Mouse (Mus musculus): ENCODE data around the gene Dnase2b. TPM values are rescaled to one million over a fixed set of nuclear protein-coding genes. Genes with fewer than 3 reads are reported as not detected.

The Dnase2b gene
- polyA plus RNA-seq, 1 experiment, result not detected

DNA sequence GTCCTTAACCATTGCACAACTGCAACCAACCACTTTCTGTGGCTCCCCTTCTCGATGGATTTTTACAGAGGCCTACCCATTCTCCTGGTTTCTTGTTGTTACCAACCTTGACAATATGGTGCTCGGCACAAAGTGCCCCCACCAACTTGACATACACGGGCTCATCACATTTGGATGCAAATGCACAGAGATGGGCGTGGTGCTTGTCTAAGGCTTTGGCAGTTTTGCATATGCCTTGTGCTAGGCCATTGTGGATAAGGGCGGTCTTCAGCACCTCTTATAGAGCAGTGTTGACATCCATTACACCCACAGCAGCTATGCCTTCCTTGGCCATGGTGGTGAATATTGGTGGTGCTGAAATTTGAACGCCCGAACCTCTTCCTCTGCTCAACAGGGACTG, 52.5 kb downstream of the Dnase2b start:
- no peak overlapping the region for H3ac ChIP-seq (ENCODE audit: control insufficient read depth, insufficient read length, low read depth)
- no peaks in the 10 kb centered on the region for H3K27me3 ChIP-seq (ENCODE audit: control insufficient read depth, insufficient read depth, insufficient read length)
- no peaks in the 10 kb centered on the region for H3K79me2 ChIP-seq (ENCODE audit: control insufficient read depth, insufficient read depth)
- H3K36me3 ChIP-seq (ENCODE audit: control insufficient read depth, insufficient read depth), result no peaks in the 10 kb centered on the region
- no peaks in the 10 kb centered on the region for H3K79me3 ChIP-seq (ENCODE audit: low read depth)
- no peak overlapping the region for H3K4me3 ChIP-seq (ENCODE audit: insufficient read depth, poor library complexity, severe bottlenecking)
- TF ChIP-seq CTCF (IDR thresholded peaks at IDR 0.05; ENCODE audit: control insufficient read depth, insufficient read depth, insufficient read length), result no peak
- TF ChIP-seq MYOG (IDR thresholded peaks at IDR 0.05; ENCODE audit: control insufficient read depth, extremely low read depth, insufficient read length), result no peak

GRCm38 (mm10) chr3:146557507-146557906, 57.9 kb downstream of the Dnase2b start:
- Histone ChIP-seq H3K36me3 (ENCODE audit: control insufficient read depth, insufficient read depth) (no peaks in the 10 kb centered on the region), H3ac (ENCODE audit: control insufficient read depth, insufficient read length, low read depth) (no peak overlapping the region), H3K27me3 (ENCODE audit: control insufficient read depth, insufficient read depth, insufficient read length) (no peaks in the 10 kb centered on the region), H3K4me3 (ENCODE audit: insufficient read depth, poor library complexity, severe bottlenecking) (no peak overlapping the region), H3K79me3 (ENCODE audit: low read depth) (no peaks in the 10 kb centered on the region), H3K79me2 (ENCODE audit: control insufficient read depth, insufficient read depth) (no peaks in the 10 kb centered on the region)
- TF ChIP-seq MYOG (IDR thresholded peaks at IDR 0.05; ENCODE audit: control insufficient read depth, extremely low read depth, insufficient read length) (no peak), MAX (IDR thresholded peaks at IDR 0.05) (no peak), FOSL1 (IDR thresholded peaks at IDR 0.05; ENCODE audit: insufficient read depth, low read length, poor library complexity, severe bottlenecking) (no peak), CEBPB (IDR thresholded peaks at IDR 0.05; ENCODE audit: low read depth) (no peak), USF1 (IDR thresholded peaks at IDR 0.05; ENCODE audit: low read depth) (no peak), CTCF (IDR thresholded peaks at IDR 0.05; ENCODE audit: control insufficient read depth, insufficient read depth, insufficient read length) (no peak), MYOD1 (IDR thresholded peaks at IDR 0.05; ENCODE audit: control insufficient read depth, insufficient read length, low read depth) (no peak)

DNA sequence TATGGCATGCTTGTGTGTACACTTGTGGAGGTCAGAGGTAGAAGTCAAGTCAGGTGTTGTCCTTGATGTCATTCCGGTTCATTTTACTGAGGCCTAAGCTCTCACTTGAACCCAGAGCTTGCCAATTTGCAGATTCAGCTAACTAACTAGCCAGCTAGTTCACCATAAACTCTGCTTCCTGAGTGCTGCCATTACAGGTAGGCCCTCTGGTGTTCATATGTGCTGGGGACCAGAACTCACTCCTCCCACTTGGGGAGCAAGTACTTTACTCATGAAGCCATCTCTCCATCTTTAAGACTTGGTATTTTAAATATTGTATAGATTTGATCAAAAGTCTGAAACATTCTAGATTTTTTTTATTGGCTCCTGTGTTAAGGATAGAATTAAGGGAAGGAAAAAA, 58.8 kb downstream of the Dnase2b start:
- Histone ChIP-seq H3ac (ENCODE audit: control insufficient read depth, insufficient read length, low read depth) (no peak overlapping the region), H3K4me3 (ENCODE audit: insufficient read depth, poor library complexity, severe bottlenecking) (no peak overlapping the region), H3K36me3 (ENCODE audit: control insufficient read depth, insufficient read depth) (no peaks in the 10 kb centered on the region), H3K27me3 (ENCODE audit: control insufficient read depth, insufficient read depth, insufficient read length) (no peaks in the 10 kb centered on the region), H3K79me3 (ENCODE audit: low read depth) (no peaks in the 10 kb centered on the region), H3K79me2 (ENCODE audit: control insufficient read depth, insufficient read depth) (no peaks in the 10 kb centered on the region)
- TF ChIP-seq MYOD1 (IDR thresholded peaks at IDR 0.05; ENCODE audit: control insufficient read depth, insufficient read length, low read depth), result no peak
- no peak for TF ChIP-seq FOSL1 (IDR thresholded peaks at IDR 0.05; ENCODE audit: insufficient read depth, low read length, poor library complexity, severe bottlenecking)
- no peak for TF ChIP-seq MYOG (IDR thresholded peaks at IDR 0.05; ENCODE audit: control insufficient read depth, extremely low read depth, insufficient read length)
- TF ChIP-seq MAX (IDR thresholded peaks at IDR 0.05), result no peak
- TF ChIP-seq CTCF (IDR thresholded peaks at IDR 0.05; ENCODE audit: control insufficient read depth, insufficient read depth, insufficient read length), result no peak
- no peak for TF ChIP-seq CEBPB (IDR thresholded peaks at IDR 0.05; ENCODE audit: low read depth)
- TF ChIP-seq USF1 (IDR thresholded peaks at IDR 0.05; ENCODE audit: low read depth), result no peak

- no peaks in the 10 kb centered on the region for H3K36me3 ChIP-seq (ENCODE audit: control insufficient read depth, insufficient read depth)
- no peak for TF ChIP-seq USF1 (IDR thresholded peaks at IDR 0.05; ENCODE audit: low read depth)
- no peak for TF ChIP-seq FOSL1 (IDR thresholded peaks at IDR 0.05; ENCODE audit: insufficient read depth, low read length, poor library complexity, severe bottlenecking)
- TF ChIP-seq CTCF (IDR thresholded peaks at IDR 0.05; ENCODE audit: control insufficient read depth, insufficient read depth, insufficient read length), result no peak
- no peak for TF ChIP-seq MAX (IDR thresholded peaks at IDR 0.05)
- no peak for TF ChIP-seq MYOD1 (IDR thresholded peaks at IDR 0.05; ENCODE audit: control insufficient read depth, insufficient read length, low read depth)
- no peak for TF ChIP-seq MYOG (IDR thresholded peaks at IDR 0.05; ENCODE audit: control insufficient read depth, extremely low read depth, insufficient read length)
- no peak for TF ChIP-seq CEBPB (IDR thresholded peaks at IDR 0.05; ENCODE audit: low read depth)
- no peak overlapping the region for H3ac ChIP-seq (ENCODE audit: control insufficient read depth, insufficient read length, low read depth)
- H3K27me3 ChIP-seq (ENCODE audit: control insufficient read depth, insufficient read depth, insufficient read length), result no peaks in the 10 kb centered on the region
- H3K4me3 ChIP-seq (ENCODE audit: insufficient read depth, poor library complexity, severe bottlenecking), result no peak overlapping the region
- H3K79me3 ChIP-seq (ENCODE audit: low read depth), result no peaks in the 10 kb centered on the region
- H3K79me2 ChIP-seq (ENCODE audit: control insufficient read depth, insufficient read depth), result no peaks in the 10 kb centered on the region
Measured at GRCm38 (mm10) chr3:146554816-146555215, 60.6 kb downstream of the Dnase2b start.

- H3ac ChIP-seq (ENCODE audit: control insufficient read depth, insufficient read length, low read depth), result no peak overlapping the region
- no peak overlapping the region for H3K4me3 ChIP-seq (ENCODE audit: insufficient read depth, poor library complexity, severe bottlenecking)
- H3K79me3 ChIP-seq (ENCODE audit: low read depth), result no peaks in the 10 kb centered on the region
- no peaks in the 10 kb centered on the region for H3K36me3 ChIP-seq (ENCODE audit: control insufficient read depth, insufficient read depth)
- no peaks in the 10 kb centered on the region for H3K79me2 ChIP-seq (ENCODE audit: control insufficient read depth, insufficient read depth)
- no peak for TF ChIP-seq FOSL1 (IDR thresholded peaks at IDR 0.05; ENCODE audit: insufficient read depth, low read length, poor library complexity, severe bottlenecking)
- no peak for TF ChIP-seq MAX (IDR thresholded peaks at IDR 0.05)
- H3K27me3 ChIP-seq (ENCODE audit: control insufficient read depth, insufficient read depth, insufficient read length), result no peaks in the 10 kb centered on the region
Measured at GRCm38 (mm10) chr3:146543632-146544031, 71.8 kb downstream of the Dnase2b start.

DNA sequence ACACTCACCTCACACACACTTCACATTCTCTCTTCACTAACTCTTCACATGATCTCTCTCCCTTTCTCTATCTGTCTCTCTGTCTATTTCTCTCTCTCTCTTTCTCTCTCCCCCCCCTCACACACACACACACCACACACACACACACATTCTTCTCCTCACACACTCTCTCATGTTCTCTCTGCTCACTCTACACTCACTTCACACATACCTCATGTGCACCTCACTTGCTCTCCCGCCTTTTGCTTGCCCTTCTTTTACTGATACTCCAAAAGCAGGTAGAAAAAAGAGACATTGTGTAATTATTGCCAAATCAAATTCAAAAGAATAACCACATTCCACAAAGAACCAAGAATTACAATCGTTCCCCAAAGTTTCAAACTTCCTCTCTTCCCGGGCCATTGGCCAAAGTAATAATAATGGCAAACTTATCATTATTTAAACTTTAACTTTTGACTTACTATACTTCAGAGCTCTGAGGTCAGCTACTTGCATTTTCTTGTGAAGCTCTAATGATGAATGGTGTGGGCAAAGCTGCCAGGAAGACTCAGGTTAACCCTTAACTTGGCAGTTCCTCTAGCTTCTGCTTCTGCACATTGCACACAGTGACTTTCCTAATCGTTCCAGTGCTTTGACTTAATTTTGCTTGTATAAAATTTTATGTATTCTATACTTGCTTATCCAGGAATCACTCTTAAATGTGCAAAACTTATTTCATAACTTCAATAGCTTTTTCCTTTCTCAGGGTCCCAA, 74.7 kb downstream of the Dnase2b start:
- TF ChIP-seq USF1 (IDR thresholded peaks at IDR 0.05; ENCODE audit: low read depth) (no peak), MYOD1 (IDR thresholded peaks at IDR 0.05; ENCODE audit: control insufficient read depth, insufficient read length, low read depth) (no peak), CEBPB (IDR thresholded peaks at IDR 0.05; ENCODE audit: low read depth) (no peak), CTCF (IDR thresholded peaks at IDR 0.05; ENCODE audit: control insufficient read depth, insufficient read depth, insufficient read length) (no peak), MYOG (IDR thresholded peaks at IDR 0.05; ENCODE audit: control insufficient read depth, extremely low read depth, insufficient read length) (no peak), FOSL1 (IDR thresholded peaks at IDR 0.05; ENCODE audit: insufficient read depth, low read length, poor library complexity, severe bottlenecking) (no peak), MAX (IDR thresholded peaks at IDR 0.05) (no peak)
- Histone ChIP-seq H3K79me3 (ENCODE audit: low read depth) (no peaks in the 10 kb centered on the region), H3K4me3 (ENCODE audit: insufficient read depth, poor library complexity, severe bottlenecking) (no peak overlapping the region)

More for the DNA sequence above, 74.7 kb downstream of the Dnase2b start:
- no peak overlapping the region for H3ac ChIP-seq (ENCODE audit: control insufficient read depth, insufficient read length, low read depth)
- H3K27me3 ChIP-seq (ENCODE audit: control insufficient read depth, insufficient read depth, insufficient read length), result no peaks in the 10 kb centered on the region
- no peaks in the 10 kb centered on the region for H3K36me3 ChIP-seq (ENCODE audit: control insufficient read depth, insufficient read depth)
- no peaks in the 10 kb centered on the region for H3K79me2 ChIP-seq (ENCODE audit: control insufficient read depth, insufficient read depth)

All from C2C12 (cell line).